Mouse (Mus musculus) lung, adult 2 months (tissue): ENCODE measurements around the gene Atg4b.

Experiments used
- CTCF ChIP-seq: fragments of 200-500 bp; IDR thresholded peaks from 2 replicates; pipeline ENCODE4 v1.5.1; 2011; ENCODE audit warnings: mild to moderate bottlenecking, low read length, control low read depth; ENCODE audit not compliant: insufficient read depth
- POLR2A ChIP-seq: fragments of 200-500 bp; IDR thresholded peaks from 2 replicates; pipeline ENCODE4 v1.6.1; 2011; ENCODE audit warnings: low read depth, mild to moderate bottlenecking, control low read depth, low read length, borderline replicate concordance; ENCODE audit errors: extremely low read depth

- TF ChIP-seq CTCF, result no peak
- no peak for TF ChIP-seq POLR2A
These were observed 19.4 kb upstream of the Atg4b start for GRCm38 (mm10) chr1:93731880-93732281.
